Mouse (Mus musculus): ENCODE results near the gene Kpna1. TPM values are rescaled to one million over a fixed set of nuclear protein-coding genes. Genes with fewer than 3 reads are reported as not detected.
"Not testable (repeated sequence)": the region's sequence is repeated elsewhere in the genome, so short reads cannot be mapped to it uniquely, and the experiment has no call there.

Gene Kpna1
- polyA plus RNA-seq (2012): 46.7 and 66.0 TPM in 2 replicates

- not testable (repeated sequence) for TF ChIP-seq GATA1 (IDR thresholded peaks at IDR 0.05; ENCODE audit: low read length)
These were observed at the start of gene Kpna1 for GRCm38 (mm10) chr16:35978450-35978849. Gene Kpna1 (plus strand): TSS chr16:35978750.

- TF ChIP-seq GATA1 (IDR thresholded peaks at IDR 0.05; ENCODE audit: low read length): no peak
These were observed 46.1 kb upstream of the Kpna1 start for GRCm38 (mm10) chr16:35932179-35933055.

GRCm38 (mm10) chr16:35933181-35933580, 45.4 kb upstream of the Kpna1 start:
- no peak for TF ChIP-seq GATA1 (IDR thresholded peaks at IDR 0.05; ENCODE audit: low read length)

GRCm38 (mm10) chr16:35938211-35939151, 40.1 kb upstream of the Kpna1 start, which contains the start of the genes Parp9 and Dtx3l:
Gene Parp9 (plus strand): TSS chr16:35938470.
Gene Dtx3l (minus strand): TSS chr16:35939151.
- TF ChIP-seq GATA1 (IDR thresholded peaks at IDR 0.05; ENCODE audit: low read length): no peak

GRCm38 (mm10) chr16:35939261-35939660, 39.3 kb upstream of the Kpna1 start:
- TF ChIP-seq GATA1 (IDR thresholded peaks at IDR 0.05; ENCODE audit: low read length): no peak

GRCm38 (mm10) chr16:35939690-35940089, 38.9 kb upstream of the Kpna1 start:
- no peak for TF ChIP-seq GATA1 (IDR thresholded peaks at IDR 0.05; ENCODE audit: low read length)

- no peak for TF ChIP-seq GATA1 (IDR thresholded peaks at IDR 0.05; ENCODE audit: low read length)
These were observed 37.2 kb upstream of the Kpna1 start for GRCm38 (mm10) chr16:35941382-35941781.

GRCm38 (mm10) chr16:35949264-35949663, 29.3 kb upstream of the Kpna1 start:
- TF ChIP-seq GATA1 (IDR thresholded peaks at IDR 0.05; ENCODE audit: low read length): no peak

GRCm38 (mm10) chr16:35951216-35951615, 27.3 kb upstream of the Kpna1 start:
- no peak for TF ChIP-seq GATA1 (IDR thresholded peaks at IDR 0.05; ENCODE audit: low read length)

GRCm38 (mm10) chr16:35952628-35953130, 25.9 kb upstream of the Kpna1 start:
- no peak for TF ChIP-seq GATA1 (IDR thresholded peaks at IDR 0.05; ENCODE audit: low read length)

GRCm38 (mm10) chr16:35966411-35967115, 12.0 kb upstream of the Kpna1 start:
- no peak for TF ChIP-seq GATA1 (IDR thresholded peaks at IDR 0.05; ENCODE audit: low read length)

GRCm38 (mm10) chr16:35967319-35967718, 11.2 kb upstream of the Kpna1 start:
- no peak for TF ChIP-seq GATA1 (IDR thresholded peaks at IDR 0.05; ENCODE audit: low read length)

- no peak for TF ChIP-seq GATA1 (IDR thresholded peaks at IDR 0.05; ENCODE audit: low read length)
These were observed 10.4 kb upstream of the Kpna1 start for GRCm38 (mm10) chr16:35968149-35968548.

GRCm38 (mm10) chr16:35974021-35974420, 4.5 kb upstream of the Kpna1 start:
- TF ChIP-seq GATA1 (IDR thresholded peaks at IDR 0.05; ENCODE audit: low read length): no peak

- TF ChIP-seq GATA1 (IDR thresholded peaks at IDR 0.05; ENCODE audit: low read length): no peak
These were observed 2.8 kb downstream of the Kpna1 start for GRCm38 (mm10) chr16:35981363-35981821.

Measured in G1E-ER4 (cell line).